Mouse (Mus musculus): ENCODE results near the gene Emilin2.

DNA sequence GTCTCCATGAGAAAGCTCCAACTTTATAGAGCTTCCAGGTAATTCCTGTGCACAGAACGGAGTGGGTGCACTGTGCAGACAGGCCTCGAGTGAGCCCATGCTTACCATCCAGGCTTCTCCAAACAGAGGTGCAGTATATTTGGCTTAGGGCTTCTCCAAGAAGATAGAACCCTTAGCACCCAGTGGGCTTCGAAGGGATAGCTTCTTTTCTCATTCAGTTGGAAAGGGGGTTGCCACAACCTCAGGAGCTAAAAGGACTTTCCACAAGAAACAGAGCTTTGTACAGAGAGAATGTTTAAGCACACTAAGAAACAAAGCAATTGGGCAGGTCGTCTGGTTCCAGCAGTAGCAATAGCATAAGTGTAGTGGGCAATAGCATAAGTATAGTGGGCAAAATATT is 2.5 kb upstream of the Emilin2 start:
- TF ChIP-seq CTCF (IDR thresholded peaks at IDR 0.05; ENCODE audit: low read depth), result no peak
- TF ChIP-seq EP300 (optimal IDR thresholded peaks at IDR 0.05), result no peak
